Mouse (Mus musculus) E14TG2a.4 (cell line): ENCODE data around the gene Ccm2.

Experiments used
- CTCF ChIP-seq: conservative IDR thresholded peaks from 2 replicates; pipeline ENCODE4 v1.5.1; 2014; ENCODE audit warnings: low read length
- NANOG ChIP-seq: IDR thresholded peaks from 2 replicates; pipeline ENCODE4 v1.6.1; 2014; ENCODE audit warnings: borderline replicate concordance, low read length, mixed read lengths

DNA sequence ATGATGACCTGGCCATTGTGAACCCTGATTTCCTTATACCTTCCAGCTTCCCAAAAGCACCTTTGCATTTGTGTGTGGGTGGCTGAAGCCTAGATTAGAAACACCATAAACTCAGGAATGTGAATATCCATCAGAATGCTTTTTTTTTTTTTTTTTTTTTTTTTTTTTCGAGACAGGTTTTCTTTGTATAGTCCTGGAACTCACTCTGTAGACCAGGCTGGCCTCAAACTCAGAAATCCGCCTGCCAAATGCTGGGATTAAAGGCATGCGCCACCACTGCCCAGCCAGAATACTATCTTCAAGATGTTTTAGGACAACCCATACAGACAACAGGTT is 862 bp upstream of the Ccm2 start:
- TF ChIP-seq CTCF: no peak
- no peak for TF ChIP-seq NANOG
